Mouse (Mus musculus): ENCODE measurements around the gene Bcr. TPM values are rescaled to one million over a fixed set of nuclear protein-coding genes. Genes with fewer than 3 reads are reported as not detected.

Bcr gene
- total RNA-seq, 2 experiments from 2014 or later: 9.1 to 14.1 TPM

- no peak for ATAC-seq (ENCODE audit: poor library complexity, severe bottlenecking)
Measured at GRCm38 (mm10) chr10:75231876-75232275, 171.5 kb downstream of the Bcr start.

GRCm38 (mm10) chr10:75232612-75233155 is 172.3 kb downstream of the Bcr start:
- no peak for ATAC-seq (ENCODE audit: poor library complexity, severe bottlenecking)

DNA sequence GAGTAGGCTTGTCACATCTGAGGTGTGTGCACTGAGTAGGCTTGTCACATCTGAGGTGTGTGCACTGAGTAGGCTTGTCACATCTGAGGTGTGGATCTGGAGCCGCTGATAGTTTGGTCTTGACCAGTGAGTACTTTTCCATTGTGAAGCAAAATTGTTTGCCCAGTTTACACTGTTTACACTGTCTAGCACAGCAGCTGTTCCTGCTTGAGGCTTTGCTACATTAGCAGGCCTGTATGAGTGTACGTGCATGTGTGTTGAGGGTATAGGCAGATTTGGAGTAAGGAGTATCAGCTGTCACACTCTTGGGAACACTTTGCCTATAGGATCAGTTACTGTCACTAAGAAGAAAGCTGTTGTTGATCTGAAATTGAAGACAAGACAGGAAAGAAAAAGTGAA is 173.1 kb downstream of the Bcr start:
- no peak for ATAC-seq (ENCODE audit: poor library complexity, severe bottlenecking)

Other genes with a start within 250 kb of the Bcr start
- gene Gnaz, start 93.4 kb upstream of the Bcr start, total RNA-seq (2015): 0.11 TPM in 1 of 2 replicates, not detected in the other
- 0.18 TPM in 1 of 2 replicates, not detected in the other for gene Gnaz, start 93.4 kb upstream of the Bcr start, total RNA-seq (2017)
- not detected in 2 replicates for gene Rsph14, start 28.0 kb upstream of the Bcr start, total RNA-seq (2015)
- not detected in 2 replicates for gene Rsph14, start 28.0 kb upstream of the Bcr start, total RNA-seq (2017)
- gene Rab36, start 23.5 kb upstream of the Bcr start, total RNA-seq (2015): 7.6 and 7.7 TPM in 2 replicates
- gene Rab36, start 23.5 kb upstream of the Bcr start, total RNA-seq (2017): 2.0 and 2.9 TPM in 2 replicates
- gene Specc1l, start 151.5 kb downstream of the Bcr start, total RNA-seq (2015): 22.4 and 29.4 TPM in 2 replicates
- 26.1 and 29.3 TPM in 2 replicates for gene Specc1l, start 151.5 kb downstream of the Bcr start, total RNA-seq (2017)

Data from megakaryocyte, adult 5-6 weeks (primary cell).